Mouse (Mus musculus) kidney, embryonic 14.5 days (tissue): ENCODE results near the gene Rmnd5b. TPM values are rescaled to one million over a fixed set of nuclear protein-coding genes. Genes with fewer than 3 reads are reported as not detected.
A peak's percentile ranks its signal among the peaks of the same experiment; 100 is the strongest.
"Not testable (repeated sequence)": the region's sequence is repeated elsewhere in the genome, so short reads cannot be mapped to it uniquely, and the experiment has no call there.

Experiments
- ATAC-seq: fragments of 200-750 bp; cut with Nextera tagmentation; 2 replicates; pipeline ENCODE4 v1.8.0; 2017; ENCODE audit warnings: moderate number of reproducible peaks, mild to moderate bottlenecking, moderate TSS enrichment, moderate library complexity; ENCODE audit not compliant: low FRiP score, low TSS enrichment
- H3K27ac ChIP-seq: fragments of 300-500 bp; sonication (generic); 2 replicates; pipeline ENCODE4 v1.5.1; 2014; ENCODE audit warnings: low read depth, mild to moderate bottlenecking, low read length, moderate library complexity, mixed read lengths
- H3K27me3 ChIP-seq: fragments of 300-500 bp; sonication (generic); 2 replicates; pipeline ENCODE4 v1.6.1; 2014; ENCODE audit warnings: mild to moderate bottlenecking, low read length; ENCODE audit not compliant: control insufficient read depth, insufficient read depth
- H3K36me3 ChIP-seq: fragments of 300-500 bp; sonication (generic); 2 replicates; pipeline ENCODE4 v1.6.1; 2014; ENCODE audit warnings: low read length, mixed read lengths; ENCODE audit not compliant: control insufficient read depth, insufficient read depth
- H3K4me1 ChIP-seq: fragments of 300-500 bp; sonication (generic); 2 replicates; pipeline ENCODE4 v1.6.1; 2014; ENCODE audit warnings: low read length, mixed read lengths; ENCODE audit not compliant: control insufficient read depth, insufficient read depth
- H3K4me2 ChIP-seq: fragments of 300-500 bp; sonication (generic); replicated peaks from 2 replicates; pipeline ENCODE4 v1.6.1; 2014; ENCODE audit warnings: low read depth, mild to moderate bottlenecking, low read length
- H3K4me3 ChIP-seq: fragments of 300-500 bp; sonication (generic); 2 replicates; pipeline ENCODE4 v1.5.1; 2014; ENCODE audit warnings: mild to moderate bottlenecking, low read length
- H3K9ac ChIP-seq: fragments of 300-500 bp; sonication (generic); 2 replicates; pipeline ENCODE4 v1.6.1; 2014; ENCODE audit warnings: low read depth, mild to moderate bottlenecking, low read length, moderate library complexity
- H3K9me3 ChIP-seq: fragments of 300-500 bp; sonication (generic); 2 replicates; pipeline ENCODE4 v1.6.1; 2016; ENCODE audit warnings: low read length; ENCODE audit not compliant: control insufficient read depth
- WGBS: fragments of 180-500 bp; shearing (Covaris S2); extraction: QIAGEN DNeasy Blood & Tissue Kit; methylation state at CpG from one replicate; pipeline ENCODE4 v1.1.7; 2014; 5-methylcytosine and 5-hydroxymethylcytosine counted together
- polyA plus RNA-seq: library from polyadenylated mRNA; unstranded; fragments of >200 nt; fragmentation: Nextera tagmentation; extraction: Ambion mirVana; gene quantifications from 2 replicates; pipeline ENCODE4 v1.2.1, GENCODE M21; 2014

The Rmnd5b gene
- polyA plus RNA-seq, 1 experiment from 2014 or later = 48.7 TPM

DNA sequence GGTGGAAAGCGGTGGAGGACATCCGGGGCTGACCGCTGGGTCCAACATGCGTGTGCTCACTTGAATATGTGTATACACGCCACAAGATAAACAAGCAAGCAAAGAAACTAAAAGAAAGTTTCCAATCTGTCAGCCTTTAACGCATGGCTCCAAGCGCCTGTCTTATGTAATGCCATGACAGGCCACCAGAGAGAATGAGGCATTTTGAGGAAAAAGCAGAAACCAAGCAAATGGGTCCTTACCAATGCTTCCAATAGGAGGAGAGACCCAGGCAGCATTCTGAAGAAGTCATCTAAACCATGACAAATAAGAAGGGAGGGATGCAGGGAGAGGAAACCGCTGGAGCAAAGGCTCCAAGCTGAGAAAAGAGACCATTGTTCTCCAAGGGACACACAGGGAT, 21.4 kb downstream of the Rmnd5b start:
- Histone ChIP-seq H3K27ac (no peak overlapping the region), H3K4me1 (peaks cover 6% of the 10 kb centered on the region), H3K27me3 (no peaks in the 10 kb centered on the region), H3K9ac (no peak overlapping the region), H3K9me3 (no peaks in the 10 kb centered on the region), H3K36me3 (no peaks in the 10 kb centered on the region), H3K4me2 (no peak overlapping the region), H3K4me3 (no peak overlapping the region)
- no peak for ATAC-seq
- WGBS = 83% methylated on average over 8 of the region's 8 CpGs

- ATAC-seq, H3K4me3 ChIP-seq, H3K27ac ChIP-seq, H3K9me3 ChIP-seq, H3K36me3 ChIP-seq, H3K27me3 ChIP-seq, H3K4me1 ChIP-seq, H3K9ac ChIP-seq, H3K4me2 ChIP-seq: not testable (repeated sequence)
- 84% methylated on average over 5 of the region's 5 CpGs for WGBS
Measured at GRCm38 (mm10) chr11:51609940-51610339, 25.8 kb downstream of the Rmnd5b start.

GRCm38 (mm10) chr11:51609266-51609909, 26.3 kb downstream of the Rmnd5b start:
- no peak overlapping the region for H3K4me2 ChIP-seq
- H3K27me3 ChIP-seq = no peaks in the 10 kb centered on the region
- ATAC-seq = no peak
- H3K9me3 ChIP-seq = no peaks in the 10 kb centered on the region
- no peak overlapping the region for H3K4me3 ChIP-seq
- no peak overlapping the region for H3K27ac ChIP-seq
- H3K36me3 ChIP-seq = peaks cover 12% of the 10 kb centered on the region
- 80% methylated on average over 3 of the region's 3 CpGs for WGBS
- no peak overlapping the region for H3K9ac ChIP-seq
- H3K4me1 ChIP-seq = peaks cover 7% of the 10 kb centered on the region

DNA sequence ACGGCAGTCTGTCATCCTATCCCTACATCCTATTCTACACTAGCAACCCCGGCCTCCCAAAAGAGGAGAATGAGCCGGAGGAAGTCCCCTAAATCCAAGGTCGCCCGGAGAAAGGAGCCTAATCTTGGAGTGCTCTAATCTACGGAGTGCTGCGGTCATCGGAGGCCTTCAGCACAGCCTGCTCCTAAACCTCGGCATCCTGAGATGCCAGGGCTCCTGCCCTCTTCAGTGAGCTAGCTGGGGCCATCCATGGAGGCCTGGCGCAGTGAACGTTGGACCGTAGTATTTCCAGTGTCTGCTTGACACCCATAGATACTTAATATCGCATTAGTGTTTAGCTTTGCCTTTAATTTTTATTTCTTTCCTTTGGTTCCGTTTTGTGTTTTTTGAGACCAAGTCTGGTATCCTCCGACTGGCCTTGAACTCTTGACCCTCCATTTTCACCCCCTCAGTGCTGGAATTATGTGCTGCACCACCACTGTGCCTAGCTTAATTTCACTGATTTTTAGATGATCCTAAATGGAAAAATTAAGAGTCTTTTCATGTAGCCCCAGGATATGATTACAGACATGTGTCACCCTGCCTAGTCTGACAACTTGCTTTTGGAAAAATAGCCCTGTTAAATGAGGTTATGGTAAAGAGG, 28.5 kb downstream of the Rmnd5b start:
- Histone ChIP-seq H3K4me2 (peak overlapping the region; percentile 66), H3K27ac (peak overlapping the region; percentile 89), H3K4me3 (peak overlapping the region; percentile 97), H3K36me3 (peaks cover 34% of the 10 kb centered on the region), H3K27me3 (no peaks in the 10 kb centered on the region), H3K9me3 (no peaks in the 10 kb centered on the region), H3K4me1 (peaks cover 14% of the 10 kb centered on the region), H3K9ac (peak overlapping the region; percentile 70)
- 6% methylated on average over 15 of the region's 15 CpGs for WGBS
- peak; percentile 43; the same call in 1 of the 2 replicates for ATAC-seq

DNA sequence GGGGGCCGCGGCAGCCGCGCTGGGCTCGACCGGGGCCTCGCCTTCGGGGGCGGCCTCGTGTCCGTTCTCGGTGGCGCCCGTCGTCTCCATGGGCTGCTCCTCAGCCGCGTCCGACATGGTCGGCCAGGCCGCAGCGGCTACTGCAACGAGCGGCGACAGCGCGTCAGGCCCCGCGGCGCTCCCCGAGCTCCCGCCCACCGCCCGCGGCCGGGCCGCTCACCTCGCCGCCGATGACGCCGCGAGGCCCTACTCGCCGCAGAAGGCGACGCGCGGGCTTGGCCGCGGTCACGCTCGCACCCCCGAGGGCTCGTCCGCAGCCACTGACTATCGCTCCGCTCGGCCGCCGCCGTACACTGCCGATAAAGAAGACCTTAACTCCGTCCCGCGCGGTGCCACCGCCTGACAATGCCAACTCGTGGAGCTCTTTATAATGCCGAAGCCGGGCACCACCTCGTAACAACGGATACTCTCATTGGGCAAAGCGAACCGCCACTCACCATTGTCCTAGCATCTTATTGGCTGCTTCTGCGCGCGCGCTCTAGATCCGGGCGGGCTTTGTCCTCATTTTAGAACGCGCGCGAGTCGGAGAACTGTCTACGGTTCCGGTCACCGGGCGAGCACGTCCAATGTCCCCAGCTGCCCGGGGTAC, 29.1 kb downstream of the Rmnd5b start, which contains the start of gene Hnrnpab:
Hnrnpab (minus strand) TSS at position 401 of the 649 bp plus-strand sequence.
- Histone ChIP-seq H3K27me3 (no peaks in the 10 kb centered on the region), H3K36me3 (peaks cover 41% of the 10 kb centered on the region), H3K9me3 (no peaks in the 10 kb centered on the region), H3K4me3 (peak within 1 kb of the TSS; percentile 97), H3K4me1 (peaks cover 17% of the 10 kb centered on the region), H3K27ac (peak within 1 kb of the TSS; percentile 97), H3K4me2 (peak within 1 kb of the TSS; percentile 87), H3K9ac (peak within 1 kb of the TSS; percentile 95)
- peak; percentile 95 for ATAC-seq
- under 1% methylated on average over 91 of the region's 91 CpGs for WGBS

GRCm38 (mm10) chr11:51605602-51606446, 29.9 kb downstream of the Rmnd5b start:
- H3K27ac ChIP-seq = peak overlapping the region; percentile 97
- peak overlapping the region; percentile 87 for H3K4me2 ChIP-seq
- H3K27me3 ChIP-seq = no peaks in the 10 kb centered on the region
- ATAC-seq = peak; percentile 77
- H3K4me3 ChIP-seq = peak overlapping the region; percentile 97
- under 1% methylated on average over 73 of the region's 81 CpGs for WGBS
- H3K9ac ChIP-seq = peak overlapping the region; percentile 95
- H3K36me3 ChIP-seq = peaks cover 48% of the 10 kb centered on the region
- peaks cover 18% of the 10 kb centered on the region for H3K4me1 ChIP-seq
- no peaks in the 10 kb centered on the region for H3K9me3 ChIP-seq

DNA sequence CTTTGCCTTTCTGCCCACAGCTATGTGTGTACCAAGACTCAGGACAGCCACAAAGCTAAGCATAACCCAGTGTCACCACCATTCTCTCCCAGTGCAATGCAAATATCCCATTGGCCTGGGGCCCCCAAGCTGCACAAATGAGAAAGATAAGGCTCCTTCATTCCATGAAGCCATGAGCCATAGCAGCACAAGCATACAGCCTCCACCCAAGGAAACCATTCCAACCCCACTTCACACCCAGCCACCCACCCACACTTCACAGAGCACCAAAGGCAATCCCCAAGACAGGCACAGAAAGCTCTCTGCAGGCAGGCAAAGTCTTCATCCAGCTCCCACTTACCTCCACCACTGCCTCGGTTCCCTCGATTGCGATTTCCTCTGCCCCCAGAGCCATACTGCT, 33.4 kb downstream of the Rmnd5b start:
- Histone ChIP-seq H3K36me3 (peaks cover 84% of the 10 kb centered on the region), H3K27ac (no peak overlapping the region), H3K4me2 (no peak overlapping the region), H3K4me1 (peaks cover 18% of the 10 kb centered on the region), H3K9me3 (no peaks in the 10 kb centered on the region), H3K9ac (no peak overlapping the region), H3K27me3 (no peaks in the 10 kb centered on the region), H3K4me3 (no peak overlapping the region)
- 80% methylated on average over 3 of the region's 3 CpGs for WGBS
- no peak for ATAC-seq

- H3K27me3 ChIP-seq = no peaks in the 10 kb centered on the region
Measured at GRCm38 (mm10) chr11:51597553-51597952, 38.1 kb downstream of the Rmnd5b start.

More at GRCm38 (mm10) chr11:51597553-51597952, 38.1 kb downstream of the Rmnd5b start:
- 0 out of 2 replicates have a peak, but pooled peaks cover 4% of the 10 kb centered on the region for H3K4me1 ChIP-seq
- ATAC-seq = no peak
- no peak overlapping the region for H3K27ac ChIP-seq
- H3K9ac ChIP-seq = no peak overlapping the region
- H3K4me2 ChIP-seq = no peak overlapping the region
- no peak overlapping the region for H3K4me3 ChIP-seq
- 82% methylated on average over 2 of the region's 2 CpGs for WGBS
- no peaks in the 10 kb centered on the region for H3K9me3 ChIP-seq
- H3K36me3 ChIP-seq = peaks cover 97% of the 10 kb centered on the region
